Mouse (Mus musculus) heart, embryonic 12.5 days (tissue): ENCODE measurements around the gene Gigyf1. TPM values are rescaled to one million over a fixed set of nuclear protein-coding genes. Genes with fewer than 3 reads are reported as not detected.
A peak's percentile ranks its signal among the peaks of the same experiment; 100 is the strongest.

Source experiments
- ATAC-seq: fragments of 200-750 bp; cut with Nextera tagmentation; 2 replicates; pipeline ENCODE4 v1.8.0; 2017; ENCODE audit warnings: moderate TSS enrichment, moderate library complexity; ENCODE audit not compliant: insufficient number of reproducible peaks, low FRiP score
- H3K27ac ChIP-seq: fragments of 300-500 bp; sonication (generic); 2 replicates; pipeline ENCODE4 v1.5.1; 2016; ENCODE audit warnings: mild to moderate bottlenecking, moderate library complexity; ENCODE audit not compliant: poor library complexity, severe bottlenecking
- H3K27me3 ChIP-seq: fragments of 300-500 bp; sonication (generic); replicated peaks from 2 replicates; pipeline ENCODE4 v1.6.1; 2016; ENCODE audit warnings: mild to moderate bottlenecking, moderate library complexity
- H3K36me3 ChIP-seq: fragments of 300-500 bp; sonication (generic); 2 replicates; pipeline ENCODE4 v1.6.1; 2016; ENCODE audit warnings: mild to moderate bottlenecking, moderate library complexity
- H3K4me1 ChIP-seq: fragments of 300-500 bp; sonication (generic); replicated peaks from 2 replicates; pipeline ENCODE4 v1.6.1; 2016; ENCODE audit warnings: mild to moderate bottlenecking
- H3K4me2 ChIP-seq: fragments of 300-500 bp; sonication (generic); 2 replicates; pipeline ENCODE4 v1.6.1; 2016; ENCODE audit warnings: mild to moderate bottlenecking, moderate library complexity
- H3K4me3 ChIP-seq: fragments of 300-500 bp; sonication (generic); 2 replicates; pipeline ENCODE4 v1.5.1; 2016; ENCODE audit warnings: mild to moderate bottlenecking
- H3K9ac ChIP-seq: fragments of 300-500 bp; sonication (generic); 2 replicates; pipeline ENCODE4 v1.6.1; 2016; ENCODE audit warnings: mild to moderate bottlenecking, moderate library complexity
- H3K9me3 ChIP-seq: fragments of 300-500 bp; sonication (generic); replicated peaks from 2 replicates; pipeline ENCODE4 v1.6.1; 2016; ENCODE audit warnings: mild to moderate bottlenecking, moderate library complexity
- WGBS: fragments of 180-500 bp; shearing (Covaris S2); methylation state at CpG from one replicate; pipeline ENCODE4 v1.1.7; 2016; 5-methylcytosine and 5-hydroxymethylcytosine counted together
- polyA plus RNA-seq: library from polyadenylated mRNA; unstranded; fragments of >200 nt; fragmentation: Nextera tagmentation; extraction: Ambion mirVana; gene quantifications from 2 replicates; pipeline ENCODE4 v1.2.1, GENCODE M21; 2016

Gene Gigyf1
- polyA plus RNA-seq, 1 experiment from 2014 or later, result 9.9 TPM

- Histone ChIP-seq H3K9ac (no peak overlapping the region), H3K27ac (no peak overlapping the region), H3K9me3 (no peaks in the 10 kb centered on the region), H3K36me3 (peaks cover 65% of the 10 kb centered on the region), H3K27me3 (no peaks in the 10 kb centered on the region), H3K4me2 (no peak overlapping the region), H3K4me1 (peaks cover 33% of the 10 kb centered on the region), H3K4me3 (no peak overlapping the region)
- ATAC-seq, result no peak
- WGBS, result 82% methylated on average over 22 of the region's 22 CpGs
Observed at GRCm38 (mm10) chr5:137528247-137528968, 10.1 kb downstream of the Gigyf1 start.

- no peak overlapping the region for H3K4me3 ChIP-seq
- peaks cover 37% of the 10 kb centered on the region for H3K4me1 ChIP-seq
- H3K27me3 ChIP-seq, result no peaks in the 10 kb centered on the region
- ATAC-seq, result no peak
- peak overlapping the region; percentile 83; the same call in 1 of the 2 replicates for H3K4me2 ChIP-seq
- H3K27ac ChIP-seq, result no peak overlapping the region
- H3K36me3 ChIP-seq, result peaks cover 55% of the 10 kb centered on the region
- no peaks in the 10 kb centered on the region for H3K9me3 ChIP-seq
- WGBS, result 82% methylated on average over 15 of the region's 15 CpGs
- H3K9ac ChIP-seq, result peak overlapping the region; percentile 89; the same call in 1 of the 2 replicates
Observed at GRCm38 (mm10) chr5:137529221-137529995, 11.1 kb downstream of the Gigyf1 start.

- Histone ChIP-seq H3K27me3 (no peaks in the 10 kb centered on the region), H3K36me3 (peaks cover 48% of the 10 kb centered on the region), H3K9me3 (no peaks in the 10 kb centered on the region), H3K4me3 (peak overlapping the region; percentile 65), H3K4me2 (peak overlapping the region; percentile 83), H3K9ac (peak overlapping the region; percentile 89), H3K4me1 (peaks cover 37% of the 10 kb centered on the region), H3K27ac (peak overlapping the region; percentile 82)
- ATAC-seq, result no peak
- 81% methylated on average over 8 of the region's 8 CpGs for WGBS
Observed at GRCm38 (mm10) chr5:137530075-137530474, 11.7 kb downstream of the Gigyf1 start.

DNA sequence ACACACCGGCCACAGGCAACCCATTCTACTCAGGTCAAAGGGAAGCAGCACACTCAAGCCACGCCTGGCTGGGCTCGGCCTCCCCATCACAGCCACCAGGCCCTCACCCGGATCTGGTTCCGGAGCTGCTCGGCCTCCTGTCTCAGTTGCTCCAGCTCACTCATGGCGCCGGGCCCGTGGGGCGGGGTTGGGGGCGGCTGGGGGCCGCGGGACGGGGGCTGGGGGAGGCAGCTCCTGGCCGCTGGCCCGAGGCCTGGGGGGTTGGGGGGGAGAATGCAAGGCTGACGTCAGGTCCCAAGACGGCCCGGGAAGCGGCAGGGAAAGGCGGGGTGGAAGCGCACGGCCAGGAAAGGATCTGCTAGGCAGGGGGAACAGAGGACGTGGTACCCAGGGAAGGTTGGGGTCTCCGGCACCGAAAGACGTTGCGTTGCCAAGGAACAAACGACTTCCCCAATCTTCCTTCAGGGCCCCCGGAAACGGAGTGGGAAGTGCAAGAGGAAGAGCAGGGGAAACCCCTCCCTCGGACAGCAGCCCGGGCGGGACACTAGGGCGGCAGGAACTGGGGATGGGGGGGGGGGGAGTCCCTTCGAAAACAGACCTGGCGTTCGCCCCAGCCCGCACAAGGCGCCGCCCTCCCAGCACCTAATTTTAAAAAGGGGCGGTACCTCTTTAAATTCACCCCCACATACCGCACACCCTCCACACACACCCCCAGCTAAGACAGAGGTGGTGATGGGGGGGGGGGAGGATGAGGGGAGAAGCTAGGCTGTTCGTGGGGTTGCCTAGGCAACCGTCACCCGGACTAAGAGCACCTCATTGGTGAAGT is 12.5 kb downstream of the Gigyf1 start:
- Histone ChIP-seq H3K4me1 (peaks cover 37% of the 10 kb centered on the region), H3K27me3 (no peaks in the 10 kb centered on the region), H3K4me2 (peak overlapping the region; percentile 83), H3K36me3 (peaks cover 41% of the 10 kb centered on the region), H3K9ac (peak overlapping the region; percentile 89), H3K27ac (peak overlapping the region; percentile 82), H3K4me3 (peak overlapping the region; percentile 65), H3K9me3 (no peaks in the 10 kb centered on the region)
- peak; percentile 30 for ATAC-seq
- WGBS, result 2% methylated on average over 39 of the region's 46 CpGs

GRCm38 (mm10) chr5:137531414-137532130 is 13.2 kb downstream of the Gigyf1 start:
- no peak; the same call in 1 of the 2 replicates for ATAC-seq
- under 1% methylated on average over 50 of the region's 51 CpGs for whole genome bisulfite sequencing
- Histone ChIP-seq H3K9ac (peak overlapping the region; percentile 89), H3K4me2 (peak overlapping the region; percentile 83), H3K27ac (peak overlapping the region; percentile 82), H3K27me3 (no peaks in the 10 kb centered on the region), H3K4me3 (peak overlapping the region; percentile 65), H3K4me1 (peaks cover 31% of the 10 kb centered on the region), H3K9me3 (no peaks in the 10 kb centered on the region), H3K36me3 (peaks cover 36% of the 10 kb centered on the region)

DNA sequence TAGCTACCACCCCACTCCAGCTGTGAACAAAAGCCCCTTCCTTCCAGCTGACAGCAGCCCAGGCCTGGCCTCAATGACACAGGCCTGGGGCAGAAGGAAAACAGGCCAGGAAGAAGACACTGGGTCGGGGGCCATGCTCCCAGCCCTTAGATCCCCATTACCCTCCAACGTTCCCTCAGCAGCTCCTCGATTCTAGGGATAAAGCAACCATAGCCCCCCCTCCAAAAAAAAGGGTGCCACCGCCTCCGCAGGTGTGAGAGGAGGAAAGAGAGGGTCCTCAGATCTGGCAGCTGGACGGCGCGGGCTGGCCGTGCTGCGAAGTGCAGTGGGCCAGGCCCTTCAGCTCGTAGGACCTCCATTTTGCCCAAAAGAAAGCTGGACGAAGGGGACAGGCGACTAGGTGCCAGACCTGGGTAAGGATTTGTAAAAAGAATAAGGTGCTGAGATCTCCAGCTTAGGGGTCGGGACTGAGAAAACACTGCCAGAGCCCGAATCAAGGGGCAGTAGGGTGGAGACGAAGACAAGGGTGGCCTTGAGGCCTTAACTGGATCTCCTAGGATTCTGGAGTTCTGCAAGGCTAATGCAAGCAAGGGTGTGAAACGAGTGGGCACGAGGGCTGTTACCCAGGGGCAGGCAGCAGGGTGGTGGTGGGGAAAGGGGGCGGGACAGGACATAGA is 13.9 kb downstream of the Gigyf1 start:
- H3K36me3 ChIP-seq, result peaks cover 30% of the 10 kb centered on the region
- under 1% methylated on average over 19 of the region's 19 CpGs for WGBS
- no peaks in the 10 kb centered on the region for H3K9me3 ChIP-seq
- no peaks in the 10 kb centered on the region for H3K27me3 ChIP-seq
- H3K4me3 ChIP-seq, result peak overlapping the region; percentile 65
- peak overlapping the region; percentile 89 for H3K9ac ChIP-seq
- H3K4me1 ChIP-seq, result peaks cover 28% of the 10 kb centered on the region
- peak overlapping the region; percentile 82 for H3K27ac ChIP-seq
- H3K4me2 ChIP-seq, result peak overlapping the region; percentile 83
- no peak for ATAC-seq

- peaks cover 26% of the 10 kb centered on the region for H3K36me3 ChIP-seq
- no peaks in the 10 kb centered on the region for H3K9me3 ChIP-seq
- WGBS, result 0% methylated on average over 10 of the region's 12 CpGs
- ATAC-seq, result peak; percentile 17
- H3K27ac ChIP-seq, result peak overlapping the region; percentile 82
- H3K4me3 ChIP-seq, result peak overlapping the region; percentile 65
- peak overlapping the region; percentile 83 for H3K4me2 ChIP-seq
- H3K4me1 ChIP-seq, result peaks cover 24% of the 10 kb centered on the region
- H3K9ac ChIP-seq, result peak overlapping the region; percentile 89
- no peaks in the 10 kb centered on the region for H3K27me3 ChIP-seq
Observed at GRCm38 (mm10) chr5:137532808-137533116, 14.4 kb downstream of the Gigyf1 start.

DNA sequence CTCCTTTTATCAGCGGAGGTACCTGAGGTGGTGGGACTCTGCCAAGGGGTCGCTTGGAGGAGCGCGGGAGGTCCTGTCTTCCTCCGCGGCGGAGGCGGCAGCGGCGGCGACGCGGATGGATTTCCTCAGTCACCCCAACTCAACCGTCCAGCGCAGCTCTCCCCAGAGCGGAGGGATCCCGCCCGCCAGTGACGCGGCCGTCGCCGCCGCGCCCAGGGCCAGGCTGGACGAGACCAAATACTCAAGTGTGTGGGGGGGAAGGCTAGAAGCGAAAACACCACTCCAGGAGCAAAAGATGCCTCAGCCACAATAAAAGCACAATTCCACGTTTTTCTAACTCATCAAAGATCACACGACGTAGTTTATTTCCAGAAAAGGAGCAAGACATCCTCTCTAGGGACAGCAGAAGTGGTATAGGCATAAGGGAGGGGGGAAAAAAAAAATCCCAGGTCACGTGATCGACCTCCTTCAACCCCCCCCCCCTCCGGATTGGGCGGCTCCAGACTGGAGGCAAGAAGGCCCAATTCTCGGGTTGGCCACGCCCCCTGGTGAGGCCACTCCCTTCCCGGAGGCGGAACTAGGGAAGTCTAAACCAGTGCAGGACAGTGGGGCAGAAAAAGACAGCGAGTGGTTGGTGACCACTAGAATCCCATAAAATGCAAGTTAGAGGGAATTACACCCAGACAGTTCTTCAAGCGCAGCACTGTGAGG is 14.9 kb downstream of the Gigyf1 start, which contains the start of the genes Epo and Gnb2:
Gene Epo (minus strand): TSS at position 126 of the 711 bp plus-strand sequence.
Gene Gnb2 (minus strand): TSS at position 394 of the 711 bp plus-strand sequence.
- Histone ChIP-seq H3K27ac (peak within 1 kb of the TSS; percentile 82), H3K4me2 (peak within 1 kb of the TSS; percentile 83), H3K9ac (peak within 1 kb of the TSS; percentile 89), H3K9me3 (no peaks in the 10 kb centered on the region), H3K4me3 (peak within 1 kb of the TSS; percentile 65), H3K4me1 (peaks cover 20% of the 10 kb centered on the region), H3K36me3 (peaks cover 20% of the 10 kb centered on the region), H3K27me3 (no peaks in the 10 kb centered on the region)
- ATAC-seq, result peak; percentile 89
- WGBS, result under 1% methylated on average over 40 of the region's 40 CpGs

DNA sequence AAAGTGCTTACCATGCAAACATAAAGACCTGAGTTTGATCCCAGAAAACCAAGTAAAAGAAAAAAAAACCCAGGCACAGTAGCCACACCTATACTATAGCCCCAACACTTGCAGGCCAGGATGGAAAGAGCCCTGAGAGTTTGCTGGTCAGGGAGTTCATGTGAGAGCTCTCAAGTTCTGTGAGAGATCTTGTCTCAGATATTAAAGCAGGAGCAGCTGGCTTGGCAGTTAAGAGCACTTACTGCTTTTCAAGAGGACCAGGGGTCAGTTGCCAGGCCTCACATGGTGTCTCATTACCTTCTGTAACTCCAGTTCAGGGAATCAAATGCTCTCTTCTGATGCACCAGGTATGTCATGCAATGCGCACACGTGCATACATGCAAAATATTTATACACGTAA is 16.4 kb downstream of the Gigyf1 start:
- Histone ChIP-seq H3K9ac (no peak overlapping the region), H3K27me3 (0 out of 2 replicates have a peak, but pooled peaks cover 3% of the 10 kb centered on the region), H3K4me3 (no peak overlapping the region), H3K9me3 (no peaks in the 10 kb centered on the region), H3K36me3 (peaks cover 6% of the 10 kb centered on the region), H3K27ac (no peak overlapping the region), H3K4me1 (peaks cover 20% of the 10 kb centered on the region), H3K4me2 (no peak overlapping the region)
- 95% methylated on average over 3 of the region's 3 CpGs for WGBS
- ATAC-seq, result no peak
